Mouse (Mus musculus) testis, postnatal 10 days (tissue): ENCODE results near the gene Gchfr.
A peak's percentile ranks its signal among the peaks of the same experiment; 100 is the strongest.

Experiments
- DNase-seq: peaks from one replicate; pipeline ENCODE4 v3.0.0; 2021; ENCODE audit warnings: low spot score

The Gchfr gene

GRCm38 (mm10) chr2:119166901-119167865, at the start of gene Gchfr:
Gene Gchfr (plus strand): TSS chr2:119167773.
- DNase-seq, result peak; percentile 66

GRCm38 (mm10) chr2:119136346-119136898, 31.2 kb upstream of the Gchfr start:
- DNase-seq, result no peak

GRCm38 (mm10) chr2:119145199-119145598, 22.4 kb upstream of the Gchfr start:
- no peak for DNase-seq

GRCm38 (mm10) chr2:119146435-119146834, 21.1 kb upstream of the Gchfr start:
- DNase-seq, result no peak

- DNase-seq, result no peak
Observed at GRCm38 (mm10) chr2:119147160-119147678, 20.4 kb upstream of the Gchfr start.

- DNase-seq, result no peak
Observed at GRCm38 (mm10) chr2:119147775-119148174, 19.8 kb upstream of the Gchfr start.

GRCm38 (mm10) chr2:119152255-119152654, 15.3 kb upstream of the Gchfr start:
- no peak for DNase-seq

- no peak for DNase-seq
Observed at GRCm38 (mm10) chr2:119154683-119155082, 12.9 kb upstream of the Gchfr start.

GRCm38 (mm10) chr2:119155388-119155787, 12.2 kb upstream of the Gchfr start:
- no peak for DNase-seq

GRCm38 (mm10) chr2:119156081-119156680, 11.4 kb upstream of the Gchfr start:
- no peak for DNase-seq

- peak; percentile 98 for DNase-seq
Observed at GRCm38 (mm10) chr2:119156681-119157572, 10.6 kb upstream of the Gchfr start, which contains the start of gene Rmdn3. Gene Rmdn3 (minus strand): TSS chr2:119157034.

GRCm38 (mm10) chr2:119157836-119158235, 9.7 kb upstream of the Gchfr start:
- DNase-seq, result no peak

- DNase-seq, result no peak
Observed at GRCm38 (mm10) chr2:119161247-119161646, 6.3 kb upstream of the Gchfr start.

GRCm38 (mm10) chr2:119163135-119163534, 4.4 kb upstream of the Gchfr start:
- no peak for DNase-seq

GRCm38 (mm10) chr2:119163999-119164398, 3.6 kb upstream of the Gchfr start:
- DNase-seq, result no peak

- DNase-seq, result no peak
Observed at GRCm38 (mm10) chr2:119165401-119165800, 2.2 kb upstream of the Gchfr start.

GRCm38 (mm10) chr2:119167866-119168256, 288 bp downstream of the Gchfr start:
- no peak for DNase-seq

- DNase-seq, result no peak
Observed at GRCm38 (mm10) chr2:119170282-119170681, 2.7 kb downstream of the Gchfr start.

GRCm38 (mm10) chr2:119171574-119171973, 4.0 kb downstream of the Gchfr start:
- no peak for DNase-seq

- no peak for DNase-seq
Observed at GRCm38 (mm10) chr2:119172446-119172845, 4.9 kb downstream of the Gchfr start.

- peak; percentile 76 for DNase-seq
Observed at GRCm38 (mm10) chr2:119172862-119173576, 5.4 kb downstream of the Gchfr start.
